Mouse (Mus musculus): ENCODE measurements at regions not wholly inside any gene's neighbourhood (a gene's known extent, or its start where the extent isn't known, plus 50 kb on each side); places are given as distances from the start of the nearest gene placed in this dataset.

DNA sequence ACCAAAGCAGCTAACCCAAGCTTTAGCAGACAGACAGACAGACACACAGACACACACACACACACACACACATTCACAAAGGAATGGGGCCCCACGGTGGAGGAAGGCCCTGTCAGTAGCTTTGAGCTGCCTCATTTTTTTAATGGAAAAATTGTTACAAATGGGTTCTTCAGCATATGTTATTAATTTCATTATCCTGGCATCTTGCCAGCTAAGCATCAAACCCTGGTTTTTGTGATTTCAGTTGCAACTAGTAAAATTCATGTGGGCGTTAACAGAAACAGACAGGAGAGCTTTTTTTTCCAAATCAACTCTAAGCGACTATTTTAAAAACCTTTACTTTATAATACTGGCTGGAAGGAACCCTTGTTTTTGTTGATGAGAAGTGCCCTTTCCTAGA is 138.4 kb upstream of the Eya4 start:
- no peak for DNase-seq (ENCODE audit: low read depth, low spot score)

DNA sequence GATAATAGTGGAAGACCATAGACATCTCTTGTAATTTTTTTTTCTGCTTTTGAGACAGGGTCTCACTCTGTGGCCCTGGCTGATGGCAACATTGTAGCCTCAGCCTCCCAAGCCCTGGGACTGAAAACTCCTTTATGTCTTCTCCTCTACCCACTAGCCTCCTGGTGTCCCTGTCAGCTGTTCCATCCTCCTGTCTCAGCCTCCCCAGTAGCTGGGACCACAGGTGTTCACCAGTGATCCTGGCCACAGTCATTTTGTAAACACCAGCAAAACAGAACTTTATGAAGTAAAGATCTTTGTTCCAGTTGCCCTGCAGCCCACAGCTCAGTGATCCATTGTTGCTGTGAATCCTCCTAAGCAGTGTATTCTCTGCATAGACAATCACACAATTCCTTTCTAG is 129.9 kb upstream of the Eya4 start:
- no peak for DNase-seq (ENCODE audit: low read depth, low spot score)

DNA sequence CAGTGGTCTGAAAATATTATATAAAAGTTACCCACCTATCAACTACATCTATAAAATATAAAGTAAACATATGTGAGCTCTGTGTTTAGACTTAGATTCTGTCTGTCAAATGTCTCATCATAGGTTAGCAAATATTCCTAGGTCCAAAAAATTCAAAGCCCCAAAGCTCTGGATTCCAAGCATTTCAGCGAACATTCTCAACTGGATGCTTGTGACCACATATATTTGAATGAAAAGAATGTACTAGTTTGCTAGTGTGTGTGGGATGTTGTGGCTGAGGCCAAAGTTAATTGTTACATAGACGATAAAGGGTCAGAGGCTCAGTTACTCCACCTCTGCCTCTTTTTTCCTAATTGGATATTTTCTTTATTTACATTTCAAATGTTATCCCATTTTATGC is 128.3 kb upstream of the Eya4 start:
- no peak for DNase-seq (ENCODE audit: low read depth, low spot score)

DNA sequence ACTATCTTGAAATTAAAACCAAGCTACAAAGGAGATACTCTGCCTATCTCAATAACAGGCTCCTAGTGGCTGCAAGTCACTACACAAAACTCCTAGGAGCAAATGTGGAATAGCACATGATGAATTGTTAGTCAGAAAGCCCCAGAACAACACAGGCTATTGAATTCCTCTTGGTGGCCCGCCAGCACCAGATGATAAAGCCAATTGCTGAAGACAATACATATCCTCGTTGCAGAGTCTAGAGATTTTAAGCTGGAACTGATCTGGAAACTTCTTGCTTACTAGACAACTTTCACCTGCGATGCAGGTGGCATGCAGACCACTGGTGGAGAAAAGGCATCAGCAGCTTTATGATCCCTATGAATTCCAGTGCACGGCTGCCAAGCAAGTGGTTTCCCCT is 126.5 kb upstream of the Eya4 start:
- no peak for DNase-seq (ENCODE audit: low read depth, low spot score)

DNA sequence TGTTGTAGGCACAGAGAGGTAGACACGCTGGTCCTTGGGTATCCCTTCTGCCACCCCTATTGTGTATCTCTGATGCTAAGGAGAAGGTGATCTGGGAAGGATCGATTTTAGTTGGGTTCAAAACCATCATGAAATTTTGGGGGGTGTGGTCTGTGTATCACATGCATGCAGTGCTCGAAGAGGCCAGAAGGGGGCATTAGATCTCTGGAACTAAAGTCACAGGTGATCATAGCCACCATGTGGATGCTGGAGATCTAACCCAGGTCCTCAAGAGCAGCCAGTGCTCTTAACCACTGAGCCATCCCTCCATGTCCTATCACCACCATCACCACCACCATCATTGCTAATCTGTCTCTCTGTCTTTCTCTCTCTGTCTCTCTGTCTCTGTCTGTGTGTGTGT is 100.4 kb upstream of the Eya4 start:
- no peak for DNase-seq (ENCODE audit: low read depth, low spot score)

DNA sequence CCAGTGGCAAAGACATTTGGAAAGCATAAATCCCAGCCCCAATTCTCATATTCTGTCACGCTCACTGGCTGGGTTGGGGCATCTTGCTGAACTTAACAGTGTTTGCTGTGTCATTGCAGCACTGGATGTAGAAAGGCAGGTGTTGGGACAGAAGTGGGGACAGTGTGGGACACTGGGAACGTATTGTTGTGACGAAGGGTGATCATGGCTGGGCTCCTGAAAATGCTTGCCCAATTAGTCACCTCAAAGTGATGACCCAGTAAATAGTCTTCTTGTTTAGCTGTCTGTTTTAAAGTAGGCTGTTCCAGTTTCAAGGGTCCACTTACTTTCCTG is 100.0 kb upstream of the Eya4 start:
- DNase-seq (ENCODE audit: low read depth, low spot score), result no peak

DNA sequence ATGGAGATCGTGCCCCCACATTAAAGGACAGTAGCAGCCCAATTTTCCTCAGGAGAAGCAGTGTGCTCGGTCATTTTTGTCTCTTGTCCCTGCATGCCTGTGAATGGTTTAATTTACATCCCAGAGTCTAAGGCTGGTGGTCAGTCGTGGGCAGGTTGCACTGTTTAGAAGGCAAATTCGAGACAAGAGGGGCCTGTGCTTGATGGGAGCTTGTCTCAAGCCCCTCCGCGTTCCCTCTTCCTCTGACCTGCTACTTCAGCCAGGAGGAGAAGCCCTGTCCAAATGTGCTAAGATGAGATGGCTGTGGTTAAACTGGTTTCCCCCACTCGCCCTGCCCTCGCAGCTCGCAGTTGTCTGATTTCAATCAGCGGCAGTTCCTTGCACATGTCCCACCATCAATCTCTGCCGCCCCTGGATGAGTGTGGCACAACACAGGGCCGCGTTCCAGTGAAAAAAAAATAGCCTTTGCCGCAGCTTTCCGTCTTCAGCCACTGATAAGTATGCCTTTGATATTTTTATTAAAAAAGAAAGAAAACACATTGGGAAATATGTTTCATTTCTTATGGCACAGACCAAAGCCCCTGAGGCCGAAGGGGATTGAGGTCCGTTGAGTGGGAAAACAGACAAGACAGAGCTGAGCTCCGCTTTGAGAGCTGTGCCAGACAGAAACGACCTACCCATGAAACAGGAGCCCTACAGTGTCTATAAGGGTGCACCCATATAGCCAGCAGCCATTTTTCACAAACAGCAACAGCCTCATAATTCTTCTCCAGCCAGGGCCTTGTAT is 99.5 kb upstream of the Eya4 start:
- no peak for DNase-seq (ENCODE audit: low read depth, low spot score)

DNA sequence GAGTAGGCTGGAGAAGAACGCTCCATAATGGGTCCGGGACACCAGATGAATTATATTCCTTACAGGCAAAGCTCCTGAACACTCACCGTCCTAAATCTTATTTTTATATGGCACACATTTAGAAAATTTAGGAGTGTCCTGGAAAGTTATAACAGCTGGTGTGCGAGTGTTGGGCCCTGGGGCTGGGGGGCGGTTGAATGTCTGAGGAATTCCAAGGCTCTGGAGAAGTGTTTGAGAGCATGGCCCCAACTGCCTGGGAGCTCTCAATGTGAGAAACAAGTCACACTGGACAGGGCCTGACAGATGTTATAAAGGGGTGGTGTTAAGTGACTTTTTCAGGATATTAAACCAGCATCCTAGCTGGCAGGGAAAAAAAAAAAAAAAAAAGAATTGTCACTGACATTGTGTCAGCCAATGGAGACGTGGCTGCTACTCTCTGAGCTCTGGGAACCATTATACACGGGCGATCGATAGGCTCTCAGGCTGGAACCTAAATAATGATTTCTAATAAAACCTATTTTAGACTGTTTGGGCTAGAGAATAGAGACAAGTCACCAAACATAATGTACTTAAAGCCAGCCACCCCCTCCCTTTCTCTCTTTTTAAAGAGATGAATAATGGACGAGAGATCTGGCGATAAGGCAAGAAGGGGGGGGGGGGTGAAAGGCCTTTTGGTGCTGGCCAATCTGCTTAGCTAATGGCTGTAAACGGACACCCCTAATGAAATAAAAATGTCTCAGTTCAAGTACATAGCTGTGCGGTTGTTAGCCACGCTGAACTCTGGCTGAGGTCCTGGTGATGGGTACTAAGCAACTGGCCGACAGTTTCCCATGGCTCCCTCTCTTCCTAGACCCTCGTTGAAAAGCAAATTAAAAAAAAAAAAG is 98.6 kb upstream of the Eya4 start:
- no peak for DNase-seq (ENCODE audit: low read depth, low spot score)

DNA sequence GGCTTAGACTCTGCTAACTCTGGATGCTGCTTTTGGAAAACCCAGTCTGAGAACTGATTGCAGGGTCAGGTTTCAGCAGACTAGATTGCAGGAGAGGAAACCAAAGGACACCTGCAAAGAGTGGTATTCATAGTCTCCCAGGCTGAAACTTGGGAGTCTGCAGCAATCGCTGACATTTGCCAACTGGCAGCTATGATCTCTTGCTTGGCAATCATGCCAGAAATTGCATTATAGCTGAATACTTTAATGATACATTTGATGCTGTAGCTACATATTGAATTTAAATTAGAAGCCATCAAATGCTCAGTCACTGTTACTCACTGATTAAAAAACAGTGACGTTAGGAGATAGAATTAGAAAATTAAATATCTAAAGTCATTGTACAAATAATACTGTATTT is 79.8 kb upstream of the Eya4 start:
- DNase-seq (ENCODE audit: low read depth, low spot score), result no peak

DNA sequence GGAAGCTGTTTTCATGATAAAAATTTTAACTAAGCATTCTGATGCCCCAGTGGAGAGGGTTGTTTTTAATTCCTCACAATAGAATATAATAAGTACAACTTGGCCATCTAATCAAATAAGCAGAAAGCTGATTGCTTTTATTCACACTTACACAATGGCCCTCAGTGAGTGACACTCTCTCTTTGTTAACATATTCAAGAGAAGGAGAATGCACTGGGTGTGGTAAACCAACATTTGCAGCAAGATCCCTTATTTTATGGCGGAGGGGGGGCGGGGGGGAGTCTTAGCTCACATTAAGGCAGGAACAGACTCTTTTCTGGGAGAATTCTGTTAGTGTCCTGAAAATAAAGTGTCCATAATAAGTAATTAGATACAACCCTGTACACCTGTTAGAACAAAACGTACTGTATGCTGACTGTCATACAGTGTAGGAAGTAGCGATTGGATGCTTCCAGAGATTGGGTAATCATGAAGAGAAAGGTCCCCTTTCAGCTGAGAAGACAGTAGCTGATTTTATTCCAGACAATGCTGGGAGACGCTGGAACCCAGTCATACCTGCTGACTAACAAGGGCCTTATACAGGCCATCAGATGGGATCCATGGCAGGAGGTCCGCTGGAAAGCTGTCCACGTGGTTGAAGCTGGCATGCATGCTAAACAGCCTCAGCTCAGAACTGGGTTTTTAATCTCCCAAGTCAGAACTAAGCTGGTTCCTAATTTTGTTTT is 63.4 kb upstream of the Eya4 start:
- DNase-seq (ENCODE audit: low read depth, low spot score), result no peak

DNA sequence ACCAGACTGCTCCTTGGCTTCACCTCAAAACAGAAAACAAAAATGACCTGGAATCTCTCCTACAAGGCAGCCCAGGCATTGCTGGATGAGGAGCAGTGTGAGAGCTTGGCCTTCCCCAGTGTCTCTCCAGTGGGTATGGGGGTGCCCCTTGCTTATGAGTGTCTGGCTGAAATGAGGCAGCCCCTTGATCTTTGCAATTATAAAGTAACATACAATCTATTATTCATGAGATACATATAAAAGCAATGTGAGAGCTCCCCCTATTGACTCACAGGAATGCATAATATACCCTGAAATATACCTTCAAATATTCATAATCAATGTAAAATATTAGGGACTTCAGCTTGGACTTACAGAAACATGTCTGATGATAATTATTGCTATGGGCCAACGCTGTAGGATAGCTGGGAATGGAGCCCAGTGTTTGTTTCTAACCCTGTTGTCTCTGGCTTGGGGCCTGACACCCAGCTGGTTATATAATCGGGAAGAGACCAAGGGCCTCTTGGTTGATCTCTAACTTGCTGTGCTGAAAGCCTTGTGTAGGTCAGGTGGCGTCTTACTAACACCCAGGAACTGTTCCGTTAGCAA is 52.9 kb upstream of the Eya4 start:
- no peak for DNase-seq (ENCODE audit: low read depth, low spot score)

Measured in retina, postnatal 7 days (tissue).